Mouse (Mus musculus): ENCODE measurements around the gene Chd2.

- TF ChIP-seq POLR2A (IDR thresholded peaks at IDR 0.05; ENCODE audit: low read depth, low read length) (no peak), CTCF (conservative IDR thresholded peaks at IDR 0.05; ENCODE audit: insufficient read depth, insufficient read length, low read depth, low read length) (no peak)
These were observed 34.7 kb upstream of the Chd2 start for GRCm38 (mm10) chr7:73576101-73576936.

Measured in kidney, adult 2 months (tissue).